Mouse (Mus musculus) liver, postnatal 0 days (tissue): ENCODE measurements at regions not wholly inside any gene's neighbourhood (a gene's known extent, or its start where the extent isn't known, plus 50 kb on each side); places are given as distances from the start of the nearest gene placed in this dataset.

ENCODE experiments used
- ATAC-seq: fragments of 200-750 bp; cut with Nextera tagmentation; 2 replicates; pipeline ENCODE4 v1.8.0; 2017; ENCODE audit warnings: mild to moderate bottlenecking, moderate library complexity
- DNase-seq: peaks from one replicate; pipeline ENCODE4 v3.0.0-alpha.2; 2016
- H3K27ac ChIP-seq: fragments of 300-500 bp; sonication (generic); 2 replicates; pipeline ENCODE4 v1.5.1; 2014; ENCODE audit warnings: antibody characterized with exemption, moderate library complexity, mild to moderate bottlenecking, low read depth
- H3K27me3 ChIP-seq: fragments of 300-500 bp; sonication (generic); 2 replicates; pipeline ENCODE4 v1.6.1; 2014; ENCODE audit warnings: low read length, control low read depth, mixed read lengths; ENCODE audit not compliant: insufficient read depth
- H3K36me3 ChIP-seq: fragments of 300-500 bp; sonication (generic); replicated peaks from 2 replicates; pipeline ENCODE4 v1.6.1; 2014; ENCODE audit warnings: mild to moderate bottlenecking, control low read depth, low read length, moderate library complexity, mixed read lengths; ENCODE audit not compliant: insufficient read depth
- H3K4me1 ChIP-seq: fragments of 300-500 bp; sonication (generic); 2 replicates; pipeline ENCODE4 v1.6.1; 2014; ENCODE audit warnings: antibody characterized with exemption, mild to moderate bottlenecking, control low read depth; ENCODE audit not compliant: insufficient read depth
- H3K4me2 ChIP-seq: fragments of 300-500 bp; sonication (generic); 2 replicates; pipeline ENCODE4 v1.6.1; 2014; ENCODE audit warnings: low read depth, mild to moderate bottlenecking, low read length, moderate library complexity, mixed read lengths
- H3K4me3 ChIP-seq: fragments of 300-500 bp; sonication (generic); 2 replicates; pipeline ENCODE4 v1.5.1; 2014; ENCODE audit warnings: low read depth, low read length
- H3K9ac ChIP-seq: fragments of 300-500 bp; sonication (generic); replicated peaks from 2 replicates; pipeline ENCODE4 v1.6.1; 2014; ENCODE audit warnings: mild to moderate bottlenecking, moderate library complexity
- H3K9me3 ChIP-seq: fragments of 300-500 bp; sonication (generic); 2 replicates; pipeline ENCODE4 v1.6.1; 2016; ENCODE audit warnings: mild to moderate bottlenecking, control low read depth, low read length, mixed read lengths
- CTCF ChIP-seq: sonication (generic); IDR thresholded peaks from 2 replicates; pipeline ENCODE4 v1.5.1; 2016; ENCODE audit warnings: antibody characterized with exemption, low read depth
- EP300 ChIP-seq: IDR thresholded peaks from 2 replicates; pipeline ENCODE4 v1.6.1; 2016; ENCODE audit warnings: antibody characterized with exemption, low read depth, mild to moderate bottlenecking
- WGBS: fragments of 180-500 bp; shearing (Covaris S2); extraction: QIAGEN DNeasy Blood & Tissue Kit; methylation state at CpG from one replicate; pipeline ENCODE4 v1.1.7; 2014; ENCODE audit not compliant: insufficient replicate concordance; 5-methylcytosine and 5-hydroxymethylcytosine counted together

- no peak for DNase-seq
- no peak overlapping the region for H3K9ac ChIP-seq
- WGBS: 25% methylated on average over 8 of the region's 8 CpGs
- no peak overlapping the region for H3K27ac ChIP-seq
- H3K4me1 ChIP-seq: no peaks in the 10 kb centered on the region
- no peak overlapping the region for H3K4me3 ChIP-seq
- ATAC-seq: no peak
- H3K36me3 ChIP-seq: no peaks in the 10 kb centered on the region
- no peaks in the 10 kb centered on the region for H3K9me3 ChIP-seq
- H3K27me3 ChIP-seq: no peaks in the 10 kb centered on the region
- TF ChIP-seq EP300 (no peak), CTCF (no peak)
- H3K4me2 ChIP-seq: no peak overlapping the region
These were observed 174.1 kb downstream of the Tbx18 start for GRCm38 (mm10) chr9:87556953-87557394.

DNA sequence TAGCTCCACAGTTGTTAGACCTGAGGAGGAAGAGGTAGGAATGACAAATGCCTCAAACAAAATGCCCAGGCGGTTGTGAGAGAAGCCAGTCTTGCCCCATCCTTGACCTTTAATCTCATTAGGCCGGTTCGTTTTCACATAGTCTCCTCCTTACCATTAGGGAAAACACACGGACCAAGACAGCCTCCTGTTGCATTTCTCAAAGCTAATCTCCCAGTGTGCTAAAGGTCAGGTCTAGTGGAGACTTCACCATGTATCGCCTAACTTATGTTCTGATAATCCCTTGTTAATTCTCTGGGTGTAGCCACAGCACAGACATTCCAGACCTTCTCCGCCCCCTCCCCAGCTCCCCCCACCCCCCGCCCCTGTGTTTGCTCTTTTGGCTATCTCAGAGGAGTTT is 174.5 kb downstream of the Tbx18 start:
- Histone ChIP-seq H3K9ac (no peak overlapping the region), H3K9me3 (no peaks in the 10 kb centered on the region), H3K36me3 (no peaks in the 10 kb centered on the region), H3K27ac (no peak overlapping the region), H3K4me1 (no peaks in the 10 kb centered on the region), H3K4me3 (no peak overlapping the region), H3K4me2 (no peak overlapping the region), H3K27me3 (no peaks in the 10 kb centered on the region)
- no peak for ATAC-seq
- TF ChIP-seq EP300 (no peak), CTCF (no peak)
- 37% methylated on average over 7 of the region's 7 CpGs for WGBS
- DNase-seq: no peak

- Histone ChIP-seq H3K27me3 (no peaks in the 10 kb centered on the region), H3K36me3 (no peaks in the 10 kb centered on the region), H3K4me3 (no peak overlapping the region), H3K4me2 (no peak overlapping the region), H3K9me3 (no peaks in the 10 kb centered on the region), H3K4me1 (no peaks in the 10 kb centered on the region), H3K27ac (no peak overlapping the region), H3K9ac (no peak overlapping the region)
- ATAC-seq: no peak
- WGBS: 78% methylated on average over 8 of the region's 8 CpGs
- no peak for DNase-seq
- TF ChIP-seq EP300 (no peak), CTCF (no peak)
These were observed 197.9 kb downstream of the Tbx18 start for GRCm38 (mm10) chr9:87533182-87533581.

GRCm38 (mm10) chr9:87529908-87530307 is 201.2 kb downstream of the Tbx18 start:
- no peaks in the 10 kb centered on the region for H3K4me1 ChIP-seq
- no peaks in the 10 kb centered on the region for H3K27me3 ChIP-seq
- ATAC-seq: no peak
- H3K4me3 ChIP-seq: no peak overlapping the region
- H3K9ac ChIP-seq: no peak overlapping the region
- H3K4me2 ChIP-seq: no peak overlapping the region
- TF ChIP-seq CTCF: no peak
- TF ChIP-seq EP300: no peak
- 62% methylated on average over 2 of the region's 2 CpGs for WGBS
- no peaks in the 10 kb centered on the region for H3K36me3 ChIP-seq
- no peaks in the 10 kb centered on the region for H3K9me3 ChIP-seq
- no peak overlapping the region for H3K27ac ChIP-seq
- no peak for DNase-seq

DNA sequence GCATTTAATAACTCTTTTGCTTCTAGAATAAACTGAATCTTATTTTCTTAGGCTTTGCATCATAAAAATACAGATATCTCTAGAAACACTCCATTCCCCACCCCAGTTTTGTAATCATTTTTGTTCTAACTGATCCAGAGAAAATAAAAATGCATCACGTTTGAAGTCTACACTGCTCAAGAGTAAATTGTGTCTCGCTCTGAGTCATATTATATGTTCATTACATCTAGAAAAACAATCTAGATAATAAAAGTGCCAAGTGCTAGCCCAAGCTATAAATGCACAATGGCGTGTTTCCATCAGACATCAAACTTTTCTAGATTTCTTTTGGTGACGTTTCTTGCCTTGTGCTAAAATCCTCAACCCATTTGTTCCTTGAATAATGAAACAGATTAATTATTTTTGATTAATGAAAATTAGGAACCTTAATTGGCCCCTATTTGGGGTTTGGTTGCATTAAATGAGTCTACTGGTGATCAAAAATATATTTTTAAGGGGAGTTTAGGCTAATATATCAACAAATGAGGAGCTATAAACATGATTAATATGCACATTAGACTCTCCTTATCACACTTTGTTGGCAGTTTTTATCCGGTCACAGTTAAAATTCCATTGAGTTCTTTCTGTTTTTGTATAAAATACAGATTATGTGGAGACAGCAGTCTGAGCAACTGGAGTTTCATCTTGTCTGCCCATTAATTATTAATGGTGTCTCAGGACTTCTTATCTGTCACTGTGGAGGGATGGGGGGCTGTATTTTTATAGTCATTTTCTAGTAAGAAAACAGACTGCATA is 206.0 kb downstream of the Tbx18 start:
- Histone ChIP-seq H3K27ac (no peak overlapping the region), H3K4me2 (no peak overlapping the region), H3K4me3 (no peak overlapping the region), H3K27me3 (no peaks in the 10 kb centered on the region), H3K36me3 (no peaks in the 10 kb centered on the region), H3K4me1 (no peaks in the 10 kb centered on the region), H3K9ac (no peak overlapping the region), H3K9me3 (no peaks in the 10 kb centered on the region)
- DNase-seq (no peak), ATAC-seq (no peak)
- WGBS: 72% methylated on average over 5 of the region's 5 CpGs
- TF ChIP-seq CTCF (no peak), EP300 (no peak)

DNA sequence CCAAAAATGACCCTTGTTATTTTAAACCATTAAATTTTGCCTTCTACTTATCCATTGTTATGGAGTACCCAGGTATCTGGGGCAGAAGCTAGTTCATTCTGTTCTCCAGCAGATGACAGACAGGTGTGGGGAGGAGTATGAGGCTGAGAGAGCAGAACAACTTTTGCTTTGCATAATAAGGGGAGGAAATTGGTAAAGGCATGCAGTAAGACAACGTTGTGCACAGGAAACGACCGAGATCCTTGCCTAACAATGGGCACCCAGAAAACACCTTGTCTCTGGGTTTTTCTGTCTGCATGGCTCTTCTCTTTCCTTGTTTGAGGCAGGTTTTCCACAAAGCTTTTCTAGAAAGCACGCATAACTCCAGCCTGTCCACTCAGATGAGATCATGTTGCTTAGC is 220.4 kb downstream of the Tbx18 start:
- H3K36me3 ChIP-seq: no peaks in the 10 kb centered on the region
- no peak for DNase-seq
- no peak overlapping the region for H3K4me2 ChIP-seq
- TF ChIP-seq CTCF: no peak
- 59% methylated on average over 4 of the region's 4 CpGs for WGBS
- H3K9me3 ChIP-seq: no peaks in the 10 kb centered on the region
- H3K27ac ChIP-seq: no peak overlapping the region
- no peaks in the 10 kb centered on the region for H3K4me1 ChIP-seq
- H3K4me3 ChIP-seq: no peak overlapping the region
- ATAC-seq: peak; percentile 86
- no peaks in the 10 kb centered on the region for H3K27me3 ChIP-seq
- no peak overlapping the region for H3K9ac ChIP-seq
